ENCODE assay signal across 15 mouse cellular contexts in genomic region chr13:19072261-19072660, GRCm38 (mm10).
DNase-seq lines count a peak whose midpoint lies in the region; ATAC-seq and TF ChIP-seq lines count a peak whose summit lies in the region.
"Had no signal": no experiment of that assay in that cellular context is flagged by ENCODE, and none has a peak within 500 bp of the region (broad histone marks: within the 10 kb centered on the region; RNA-seq: fewer than 3 reads in every experiment).

No protein-coding gene starts in this region.

- intact Hi-C loops in gastrocnemius, adult 2 months (cut with DNase I), result no loop called here

- no peaks in the 10 kb centered on the region for H3K4me1 ChIP-seq in kidney, embryonic 14.5 days (ENCODE audit: control insufficient read depth, insufficient read depth, low read length)
- no peaks in the 10 kb centered on the region for H3K4me1 ChIP-seq in embryonic facial prominence, embryonic 14.5 days (ENCODE audit: control insufficient read depth, insufficient read depth, low read length)
- no peaks in the 10 kb centered on the region for H3K4me1 ChIP-seq in midbrain, embryonic 14.5 days (ENCODE audit: control insufficient read depth, insufficient read depth, low read length)
- H3K4me1 ChIP-seq: heart, embryonic 10.5 days; hindbrain, embryonic 15.5 days; midbrain, embryonic 12.5 days; neural tube, embryonic 12.5 days had no signal

- TF ChIP-seq CTCF in gastrocnemius, adult 2 months (IDR thresholded peaks at IDR 0.05), result no peak

- H3K36me3 ChIP-seq in kidney, embryonic 14.5 days (ENCODE audit: control insufficient read depth, insufficient read depth, low read length), result no peaks in the 10 kb centered on the region
- no peaks in the 10 kb centered on the region for H3K36me3 ChIP-seq in embryonic facial prominence, embryonic 14.5 days (ENCODE audit: control insufficient read depth, insufficient read depth, low read length)
- no peaks in the 10 kb centered on the region for H3K36me3 ChIP-seq in midbrain, embryonic 14.5 days (ENCODE audit: control insufficient read depth, insufficient read depth, low read length)
- H3K36me3 ChIP-seq: heart, embryonic 10.5 days; hindbrain, embryonic 15.5 days; midbrain, embryonic 12.5 days; neural tube, embryonic 12.5 days had no signal

- no peaks in the 10 kb centered on the region for H3K27me3 ChIP-seq in kidney, embryonic 14.5 days (ENCODE audit: control insufficient read depth, insufficient read depth, low read length)
- H3K27me3 ChIP-seq in embryonic facial prominence, embryonic 14.5 days (replicated peaks; ENCODE audit: control insufficient read depth, insufficient read depth, low read length), result no peaks in the 10 kb centered on the region
- no peaks in the 10 kb centered on the region for H3K27me3 ChIP-seq in midbrain, embryonic 14.5 days (ENCODE audit: control insufficient read depth, insufficient read depth, low read length)
- H3K27me3 ChIP-seq: hindbrain, embryonic 15.5 days; midbrain, embryonic 12.5 days; neural tube, embryonic 12.5 days had no signal

- no peak overlapping the region for H3K27ac ChIP-seq in kidney, embryonic 14.5 days (ENCODE audit: low read depth, low read length)
- H3K27ac ChIP-seq in embryonic facial prominence, embryonic 14.5 days (replicated peaks; ENCODE audit: low read depth, low read length), result no peak overlapping the region
- no peak overlapping the region for H3K27ac ChIP-seq in gastrocnemius, adult 2 months
- no peak overlapping the region for H3K27ac ChIP-seq in midbrain, embryonic 14.5 days (replicated peaks; ENCODE audit: low read depth, low read length)
- H3K27ac ChIP-seq: heart, embryonic 10.5 days; hindbrain, embryonic 15.5 days; midbrain, embryonic 12.5 days; neural tube, embryonic 12.5 days had no signal

- 0 out of 2 replicates have a peak, but pooled peaks have one; percentile 35 for ATAC-seq in kidney, embryonic 14.5 days (ENCODE audit: low FRiP score, low TSS enrichment)
- no peak for ATAC-seq in embryonic facial prominence, embryonic 14.5 days (ENCODE audit: low read depth)
- ATAC-seq in midbrain, embryonic 14.5 days (ENCODE audit: low FRiP score, low TSS enrichment), result no peak

- DNase-seq in kidney, adult 11 months, result no peak
- DNase-seq in 3T3-L1 (ENCODE audit: low read depth, low spot score) (peak; percentile 28), NIH3T3 (ENCODE audit: low read depth) (peak; percentile 40)
- peak; percentile 68 for DNase-seq in embryonic facial prominence, embryonic 14.5 days (ENCODE audit: low spot score)
- no peak for DNase-seq in frontal cortex, postnatal 10 days (ENCODE audit: low spot score in 2 of 2)
- DNase-seq in gastrocnemius, adult 2 months, result no peak
- no peak for DNase-seq in midbrain, embryonic 14.5 days
- DNase-seq: cerebellum, adult 9-11 months; lung, adult 18-20 months; right cerebral cortex, postnatal 14 days had no signal

- no peak overlapping the region for H3K4me2 ChIP-seq in kidney, embryonic 14.5 days (replicated peaks; ENCODE audit: low read depth, low read length)
- H3K4me2 ChIP-seq in embryonic facial prominence, embryonic 14.5 days (ENCODE audit: low read depth, low read length), result no peak overlapping the region
- H3K4me2 ChIP-seq in midbrain, embryonic 14.5 days (ENCODE audit: low read length), result no peak overlapping the region
- H3K4me2 ChIP-seq: hindbrain, embryonic 15.5 days; midbrain, embryonic 12.5 days; neural tube, embryonic 12.5 days had no signal

- no peak overlapping the region for H3K4me3 ChIP-seq in kidney, embryonic 14.5 days (ENCODE audit: low read length)
- H3K4me3 ChIP-seq in embryonic facial prominence, embryonic 14.5 days (ENCODE audit: low read depth, low read length), result no peak overlapping the region
- H3K4me3 ChIP-seq in gastrocnemius, adult 2 months, result no peak overlapping the region
- no peak overlapping the region for H3K4me3 ChIP-seq in midbrain, embryonic 14.5 days (replicated peaks; ENCODE audit: low read depth, low read length)
- H3K4me3 ChIP-seq: heart, embryonic 10.5 days; hindbrain, embryonic 15.5 days; midbrain, embryonic 12.5 days; neural tube, embryonic 12.5 days had no signal

- H3K9me3 ChIP-seq in kidney, embryonic 14.5 days (ENCODE audit: control insufficient read depth, low read length), result no peaks in the 10 kb centered on the region
- no peaks in the 10 kb centered on the region for H3K9me3 ChIP-seq in embryonic facial prominence, embryonic 14.5 days (ENCODE audit: control insufficient read depth, low read length)
- no peaks in the 10 kb centered on the region for H3K9me3 ChIP-seq in midbrain, embryonic 14.5 days (ENCODE audit: control insufficient read depth, low read length)
- H3K9me3 ChIP-seq: heart, embryonic 10.5 days; hindbrain, embryonic 15.5 days; midbrain, embryonic 12.5 days; neural tube, embryonic 12.5 days had no signal

- no peak overlapping the region for H3K9ac ChIP-seq in kidney, embryonic 14.5 days (ENCODE audit: low read depth, low read length)
- no peak overlapping the region for H3K9ac ChIP-seq in embryonic facial prominence, embryonic 14.5 days (ENCODE audit: low read depth, low read length)
- H3K9ac ChIP-seq in midbrain, embryonic 14.5 days (replicated peaks; ENCODE audit: low read length), result no peak overlapping the region
- H3K9ac ChIP-seq: hindbrain, embryonic 15.5 days; midbrain, embryonic 12.5 days; neural tube, embryonic 12.5 days had no signal

Comparison
In these comparisons a context has a peak if more than half of its experiments do, and no peak if none do; other contexts are left out.
1. DNase-seq: peak in 3T3-L1 (single experiment), NIH3T3 (single experiment) and embryonic facial prominence, embryonic 14.5 days (single experiment); none in kidney, adult 11 months (single experiment), frontal cortex, postnatal 10 days (0 of 2), gastrocnemius, adult 2 months (single experiment) and midbrain, embryonic 14.5 days (single experiment).